Mouse (Mus musculus): ENCODE measurements around the gene Rilp. TPM values are rescaled to one million over a fixed set of nuclear protein-coding genes. Genes with fewer than 3 reads are reported as not detected.
"Not testable (repeated sequence)": the region's sequence is repeated elsewhere in the genome, so short reads cannot be mapped to it uniquely, and the experiment has no call there.

The Rilp gene
- total RNA-seq, 2 experiments from 2014 or later: 1.7 to 3.1 TPM

- DNase-seq (ENCODE audit: extremely low spot score in 1 of 2, low spot score in 1 of 2): no peak
Observed at GRCm38 (mm10) chr11:75552906-75553482, 43.1 kb downstream of the Rilp start.

- DNase-seq (ENCODE audit: extremely low spot score in 1 of 2, low spot score in 1 of 2): not testable (repeated sequence)
Observed at GRCm38 (mm10) chr11:75556006-75556405, 46.1 kb downstream of the Rilp start.

- no peak for DNase-seq (ENCODE audit: extremely low spot score in 1 of 2, low spot score in 1 of 2)
Observed at GRCm38 (mm10) chr11:75557142-75557541, 47.2 kb downstream of the Rilp start.

GRCm38 (mm10) chr11:75558101-75558500, 48.2 kb downstream of the Rilp start:
- DNase-seq (ENCODE audit: extremely low spot score in 1 of 2, low spot score in 1 of 2): no peak

- DNase-seq (ENCODE audit: extremely low spot score in 1 of 2, low spot score in 1 of 2): no peak
Observed at GRCm38 (mm10) chr11:75559870-75560504, 50.1 kb downstream of the Rilp start.

GRCm38 (mm10) chr11:75560530-75561409, 50.9 kb downstream of the Rilp start:
- DNase-seq (ENCODE audit: extremely low spot score in 1 of 2, low spot score in 1 of 2): no peak

- no peak for DNase-seq (ENCODE audit: extremely low spot score in 1 of 2, low spot score in 1 of 2)
Observed at GRCm38 (mm10) chr11:75561410-75561791, 51.5 kb downstream of the Rilp start.

Small RNA genes within 50 kb of the gene (microRNA-seq; reads per million reads assigned to microRNA genes)
- gene Mir22 (12,956 to 13,039 reads per million in 2 experiments), gene Mir3971 (0 reads per million in 2 experiments)

Other genes with a start within 250 kb of the Rilp start
- gene Rpa1, start 161.8 kb upstream of the Rilp start, total RNA-seq (2021): 10 to 100 TPM; 58.8 to 59.5 TPM
- gene Smyd4, start 161.7 kb upstream of the Rilp start, total RNA-seq (2021): 10 to 100 TPM; 14.3 to 14.5 TPM
- 10 to 100 TPM; 16.0 to 16.8 TPM for gene Serpinf1, start 87.4 kb upstream of the Rilp start, total RNA-seq (2021)
- gene Serpinf2, start 70.5 kb upstream of the Rilp start, total RNA-seq (2021): under 1 TPM; 0.39 to 0.59 TPM
- gene Wdr81, start 55.4 kb upstream of the Rilp start, total RNA-seq (2021): 10 to 100 TPM; 21.9 to 22.7 TPM
- gene Tlcd2, start 48.4 kb upstream of the Rilp start, total RNA-seq (2021): under 1 TPM; 0.59 to 0.87 TPM
- 100 to 1,000 TPM; 125 to 129 TPM for gene Prpf8, start 23.3 kb upstream of the Rilp start, total RNA-seq (2021)
- 1 to 10 TPM; 1.4 to 1.6 TPM for gene Scarf1, start 3.4 kb downstream of the Rilp start, total RNA-seq (2021)
- 10 to 100 TPM; 49.8 to 54.2 TPM for gene Slc43a2, start 21.6 kb downstream of the Rilp start, total RNA-seq (2021)
- 100 to 1,000 TPM; 281 to 305 TPM for gene Pitpna, start 78.0 kb downstream of the Rilp start, total RNA-seq (2021)
- 10 to 100 TPM; 40.6 to 46.7 TPM for gene Inpp5k, start 120.9 kb downstream of the Rilp start, total RNA-seq (2021)
- gene Myo1c, start 140.4 kb downstream of the Rilp start, total RNA-seq (2021): 10 to 100 TPM; 11.8 to 18.6 TPM
- gene Crk, start 169.2 kb downstream of the Rilp start, total RNA-seq (2021): 100 to 1,000 TPM; 118 to 134 TPM
- 1,000 to 10,000 TPM; 1,088 to 1,203 TPM for gene Ywhae, start 222.8 kb downstream of the Rilp start, total RNA-seq (2021)

Measured in layer of hippocampus, postnatal 25 days (tissue).